Mouse (Mus musculus) lung, adult 2 months (tissue): ENCODE results near the gene Urgcp.

Source experiments
- CTCF ChIP-seq: fragments of 200-500 bp; IDR thresholded peaks from 2 replicates; pipeline ENCODE4 v1.5.1; 2011; ENCODE audit warnings: mild to moderate bottlenecking, low read length, control low read depth; ENCODE audit not compliant: insufficient read depth
- POLR2A ChIP-seq: fragments of 200-500 bp; IDR thresholded peaks from 2 replicates; pipeline ENCODE4 v1.6.1; 2011; ENCODE audit warnings: low read depth, mild to moderate bottlenecking, control low read depth, low read length, borderline replicate concordance; ENCODE audit errors: extremely low read depth

- TF ChIP-seq CTCF (no peak), POLR2A (no peak)
Observed at GRCm38 (mm10) chr11:5734323-5734722, 27.9 kb downstream of the Urgcp start.
